Mouse (Mus musculus) kidney, adult 2 months (tissue): Measurements from ENCODE around the gene Tcte1. TPM values are rescaled to one million over a fixed set of nuclear protein-coding genes. Genes with fewer than 3 reads are reported as not detected.

ENCODE experiments used
- DNase-seq: peaks from one replicate; pipeline ENCODE4 v3.0.0; 2021
- H3K27ac ChIP-seq: fragments of 200-500 bp; 2 replicates; pipeline ENCODE4 v1.5.1; 2012; ENCODE audit warnings: low read depth, low read length, control low read depth, inconsistent platforms; ENCODE audit not compliant: insufficient read depth
- H3K27me3 ChIP-seq: fragments of 200-500 bp; replicated peaks from 2 replicates; pipeline ENCODE4 v1.6.1; 2012; ENCODE audit warnings: mild to moderate bottlenecking, moderate library complexity, low read length, inconsistent platforms; ENCODE audit not compliant: control insufficient read depth, insufficient read depth
- H3K36me3 ChIP-seq: fragments of 200-500 bp; 2 replicates; pipeline ENCODE4 v1.6.1; 2012; ENCODE audit warnings: mild to moderate bottlenecking, moderate library complexity, low read length, inconsistent platforms; ENCODE audit not compliant: control insufficient read depth, insufficient read depth
- H3K4me1 ChIP-seq: fragments of 200-500 bp; 2 replicates; pipeline ENCODE4 v1.6.1; 2011; ENCODE audit warnings: low read length; ENCODE audit not compliant: control insufficient read depth, insufficient read depth
- H3K4me3 ChIP-seq: fragments of 200-500 bp; 2 replicates; pipeline ENCODE4 v1.5.1; 2011; ENCODE audit warnings: mild to moderate bottlenecking, low read depth, low read length, control low read depth; ENCODE audit not compliant: insufficient read depth
- CTCF ChIP-seq: fragments of 200-500 bp; conservative IDR thresholded peaks from 2 replicates; pipeline ENCODE4 v1.5.1; 2011; ENCODE audit warnings: low read depth, mild to moderate bottlenecking, control low read depth, low read length, moderate library complexity, mixed read lengths; ENCODE audit not compliant: insufficient read depth, insufficient read length
- POLR2A ChIP-seq: fragments of 200-500 bp; IDR thresholded peaks from one replicate; pipeline ENCODE4 v1.6.1; 2011; ENCODE audit warnings: low read depth, low read length, control low read depth
- WGBS: fragments of 180-500 bp; shearing (Covaris S2); methylation state at CpG from one replicate; pipeline ENCODE4 v1.1.7; 2018; 5-methylcytosine and 5-hydroxymethylcytosine counted together
- polyA plus RNA-seq: library from polyadenylated mRNA; depleted of rRNA; stranded (reverse); fragments of >200 nt; gene quantifications from 2 replicates; pipeline ENCODE4 v1.2.3, GENCODE M21; 2012

Gene Tcte1
- polyA plus RNA-seq, 1 experiment, result 0.09 TPM

GRCm38 (mm10) chr17:45559732-45560525, 36.7 kb downstream of the Tcte1 start:
- WGBS, result 87% methylated on average over 15 of the region's 15 CpGs

GRCm38 (mm10) chr17:45563216-45563615, 40.0 kb downstream of the Tcte1 start:
- WGBS, result 73% methylated on average over 12 of the region's 12 CpGs
- no peak overlapping the region for H3K4me3 ChIP-seq
- no peaks in the 10 kb centered on the region for H3K27me3 ChIP-seq
- TF ChIP-seq POLR2A (no peak), CTCF (no peak)
- peaks cover 11% of the 10 kb centered on the region for H3K36me3 ChIP-seq
- DNase-seq, result no peak
- H3K27ac ChIP-seq, result no peak overlapping the region
- no peaks in the 10 kb centered on the region; the same call in 1 of the 2 replicates for H3K4me1 ChIP-seq

More at GRCm38 (mm10) chr17:45559732-45560525, 36.7 kb downstream of the Tcte1 start:
- DNase-seq, result no peak
- H3K4me1 ChIP-seq, result peaks cover 7% of the 10 kb centered on the region
- no peaks in the 10 kb centered on the region for H3K36me3 ChIP-seq
- H3K27ac ChIP-seq, result no peak overlapping the region
- no peaks in the 10 kb centered on the region for H3K27me3 ChIP-seq
- TF ChIP-seq CTCF (no peak), POLR2A (no peak)
- no peak overlapping the region for H3K4me3 ChIP-seq

- H3K27me3 ChIP-seq, result no peaks in the 10 kb centered on the region
- peak; percentile 95 for DNase-seq
- TF ChIP-seq POLR2A, result peak; percentile 44
- peak; percentile 84 for TF ChIP-seq CTCF
- peaks cover 14% of the 10 kb centered on the region for H3K36me3 ChIP-seq
- H3K4me3 ChIP-seq, result peak within 1 kb of the TSS; percentile 83
- H3K27ac ChIP-seq, result peak within 1 kb of the TSS; percentile 50
- H3K4me1 ChIP-seq, result no peaks in the 10 kb centered on the region; the same call in 1 of the 2 replicates
- under 1% methylated on average over 54 of the region's 61 CpGs for WGBS
These were observed 40.7 kb downstream of the Tcte1 start, which contains the start of gene Slc35b2 for GRCm38 (mm10) chr17:45563655-45564530. Gene Slc35b2, plus strand, starts transcription at chr17:45563874.

GRCm38 (mm10) chr17:45564531-45565084, 41.4 kb downstream of the Tcte1 start:
- H3K4me3 ChIP-seq, result peak overlapping the region; percentile 83
- no peaks in the 10 kb centered on the region for H3K27me3 ChIP-seq
- H3K27ac ChIP-seq, result peak overlapping the region; percentile 50; the same call in 1 of the 2 replicates
- H3K4me1 ChIP-seq, result no peaks in the 10 kb centered on the region; the same call in 1 of the 2 replicates
- no peak for DNase-seq
- TF ChIP-seq CTCF (no peak), POLR2A (no peak)
- 11% methylated on average over 18 of the region's 18 CpGs for WGBS
- peaks cover 21% of the 10 kb centered on the region for H3K36me3 ChIP-seq

GRCm38 (mm10) chr17:45565103-45565502, 41.9 kb downstream of the Tcte1 start:
- no peak for DNase-seq
- H3K27ac ChIP-seq, result no peak overlapping the region
- WGBS, result 91% methylated on average over 11 of the region's 11 CpGs
- no peak overlapping the region for H3K4me3 ChIP-seq
- peaks cover 26% of the 10 kb centered on the region for H3K36me3 ChIP-seq
- H3K27me3 ChIP-seq, result no peaks in the 10 kb centered on the region
- no peaks in the 10 kb centered on the region; the same call in 1 of the 2 replicates for H3K4me1 ChIP-seq
- TF ChIP-seq POLR2A (no peak), CTCF (no peak)

- no peaks in the 10 kb centered on the region for H3K27me3 ChIP-seq
- H3K36me3 ChIP-seq, result peaks cover 32% of the 10 kb centered on the region
- 84% methylated on average over 1 of the region's 1 CpGs for WGBS
- no peak overlapping the region for H3K27ac ChIP-seq
- no peak for DNase-seq
- H3K4me3 ChIP-seq, result no peak overlapping the region
- H3K4me1 ChIP-seq, result peaks cover 2% of the 10 kb centered on the region; the same call in 1 of the 2 replicates
- TF ChIP-seq CTCF, result no peak
- no peak for TF ChIP-seq POLR2A
These were observed 42.8 kb downstream of the Tcte1 start for GRCm38 (mm10) chr17:45566031-45566359.
